Mouse (Mus musculus): ENCODE data around the gene Olfr68. TPM values are rescaled to one million over a fixed set of nuclear protein-coding genes. Genes with fewer than 3 reads are reported as not detected.
"Not testable (repeated sequence)": the region's sequence is repeated elsewhere in the genome, so short reads cannot be mapped to it uniquely, and the experiment has no call there.

Olfr68 gene
- polyA plus RNA-seq, 1 experiment from 2014 or later: not detected

DNA sequence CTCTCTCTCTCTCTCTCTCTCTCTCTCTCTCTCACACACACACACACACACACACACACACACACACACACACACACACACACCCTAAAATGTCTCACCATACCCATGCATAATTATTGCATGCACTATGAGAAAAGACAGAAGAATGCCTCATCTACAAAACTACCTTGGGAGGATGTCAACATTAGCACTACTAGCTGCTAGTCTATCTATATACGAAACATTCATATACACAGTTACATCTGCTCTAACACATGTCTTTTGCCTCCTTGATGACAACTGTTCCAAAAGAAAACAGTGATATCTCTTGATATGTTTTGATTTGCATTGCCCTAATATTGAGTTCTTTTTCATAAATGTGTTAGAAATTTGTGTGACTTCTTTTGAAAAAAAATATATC, 30.8 kb upstream of the Olfr68 start:
- Histone ChIP-seq H3K9me3 (replicated peaks) (no peaks in the 10 kb centered on the region), H3K4me3 (replicated peaks) (no peak overlapping the region), H3K4me1 (no peaks in the 10 kb centered on the region), H3K27ac (replicated peaks) (no peak overlapping the region), H3K27me3 (replicated peaks) (no peaks in the 10 kb centered on the region), H3K9ac (replicated peaks) (no peak overlapping the region), H3K4me2 (no peak overlapping the region), H3K36me3 (no peaks in the 10 kb centered on the region)
- ATAC-seq (ENCODE audit: low FRiP score): no peak
- 81% methylated on average over 1 of the region's 1 CpGs for WGBS

- no peak for ATAC-seq (ENCODE audit: low FRiP score)
- WGBS: 76% methylated on average over 1 of the region's 1 CpGs
- Histone ChIP-seq H3K4me1 (no peaks in the 10 kb centered on the region), H3K27ac (replicated peaks) (no peak overlapping the region), H3K9me3 (replicated peaks) (no peaks in the 10 kb centered on the region), H3K36me3 (no peaks in the 10 kb centered on the region), H3K4me3 (replicated peaks) (no peak overlapping the region), H3K27me3 (replicated peaks) (no peaks in the 10 kb centered on the region), H3K9ac (replicated peaks) (no peak overlapping the region), H3K4me2 (no peak overlapping the region)
Measured at GRCm38 (mm10) chr7:103809801-103810155, 30.3 kb upstream of the Olfr68 start.

- H3K27ac ChIP-seq (replicated peaks): no peak overlapping the region
- no peak overlapping the region for H3K4me3 ChIP-seq (replicated peaks)
- H3K4me1 ChIP-seq: no peaks in the 10 kb centered on the region
- WGBS: 72% methylated on average over 5 of the region's 5 CpGs
- H3K27me3 ChIP-seq (replicated peaks): no peaks in the 10 kb centered on the region
- ATAC-seq (ENCODE audit: low FRiP score): no peak
- no peak overlapping the region for H3K4me2 ChIP-seq
- no peaks in the 10 kb centered on the region for H3K9me3 ChIP-seq (replicated peaks)
- H3K36me3 ChIP-seq: no peaks in the 10 kb centered on the region
- no peak overlapping the region for H3K9ac ChIP-seq (replicated peaks)
Measured at GRCm38 (mm10) chr7:103808971-103809800, 29.7 kb upstream of the Olfr68 start.

DNA sequence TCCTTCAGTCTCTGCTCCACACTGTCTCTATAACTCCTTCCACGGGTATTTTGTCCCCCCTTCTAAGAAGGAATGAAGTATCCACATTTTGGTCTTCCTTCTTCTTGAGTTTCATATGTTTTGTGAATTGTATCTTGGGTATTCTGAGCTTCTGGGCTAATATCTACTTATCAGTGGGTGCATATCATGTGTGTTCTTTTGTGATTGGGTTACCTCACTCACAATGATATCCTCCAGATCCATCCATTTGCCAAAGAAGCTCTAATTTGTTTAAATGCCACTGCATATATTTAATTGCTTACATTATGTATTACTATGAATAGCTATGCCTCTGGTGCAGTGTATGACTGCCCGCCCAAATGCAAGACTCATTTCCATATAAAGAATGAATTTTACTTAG, 28.6 kb upstream of the Olfr68 start:
- not testable (repeated sequence) for H3K4me2 ChIP-seq; H3K4me3 ChIP-seq (replicated peaks); ATAC-seq (ENCODE audit: low FRiP score); H3K27ac ChIP-seq (replicated peaks); H3K4me1 ChIP-seq; H3K9ac ChIP-seq (replicated peaks); H3K27me3 ChIP-seq (replicated peaks); H3K36me3 ChIP-seq; H3K9me3 ChIP-seq (replicated peaks)
- 86% methylated on average over 2 of the region's 2 CpGs for WGBS

DNA sequence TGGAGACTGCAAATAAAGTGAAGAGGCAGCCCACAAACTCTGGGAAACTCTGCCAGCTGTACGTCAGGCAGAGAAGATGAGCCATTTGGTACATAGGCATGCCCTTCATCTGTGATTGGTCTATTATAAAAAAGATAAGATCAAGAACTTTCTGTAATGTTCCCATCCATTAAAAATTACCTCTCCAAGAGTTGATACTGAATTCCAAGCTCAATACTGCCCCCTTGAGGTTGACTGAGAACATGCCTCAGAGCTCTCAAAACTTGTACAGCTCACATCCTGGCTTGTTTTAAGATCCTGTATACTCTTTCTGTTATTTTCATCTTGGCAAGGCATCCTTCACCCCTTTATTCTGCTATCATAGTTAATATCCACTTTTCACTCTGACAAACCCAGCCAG, 27.4 kb upstream of the Olfr68 start:
- H3K27me3 ChIP-seq (replicated peaks): no peaks in the 10 kb centered on the region
- no peaks in the 10 kb centered on the region for H3K36me3 ChIP-seq
- no peak overlapping the region for H3K4me2 ChIP-seq
- no peak for ATAC-seq (ENCODE audit: low FRiP score)
- no peaks in the 10 kb centered on the region for H3K9me3 ChIP-seq (replicated peaks)
- 75% methylated on average over 1 of the region's 1 CpGs for WGBS
- no peaks in the 10 kb centered on the region for H3K4me1 ChIP-seq
- H3K4me3 ChIP-seq (replicated peaks): no peak overlapping the region
- no peak overlapping the region for H3K27ac ChIP-seq (replicated peaks)
- no peak overlapping the region for H3K9ac ChIP-seq (replicated peaks)

DNA sequence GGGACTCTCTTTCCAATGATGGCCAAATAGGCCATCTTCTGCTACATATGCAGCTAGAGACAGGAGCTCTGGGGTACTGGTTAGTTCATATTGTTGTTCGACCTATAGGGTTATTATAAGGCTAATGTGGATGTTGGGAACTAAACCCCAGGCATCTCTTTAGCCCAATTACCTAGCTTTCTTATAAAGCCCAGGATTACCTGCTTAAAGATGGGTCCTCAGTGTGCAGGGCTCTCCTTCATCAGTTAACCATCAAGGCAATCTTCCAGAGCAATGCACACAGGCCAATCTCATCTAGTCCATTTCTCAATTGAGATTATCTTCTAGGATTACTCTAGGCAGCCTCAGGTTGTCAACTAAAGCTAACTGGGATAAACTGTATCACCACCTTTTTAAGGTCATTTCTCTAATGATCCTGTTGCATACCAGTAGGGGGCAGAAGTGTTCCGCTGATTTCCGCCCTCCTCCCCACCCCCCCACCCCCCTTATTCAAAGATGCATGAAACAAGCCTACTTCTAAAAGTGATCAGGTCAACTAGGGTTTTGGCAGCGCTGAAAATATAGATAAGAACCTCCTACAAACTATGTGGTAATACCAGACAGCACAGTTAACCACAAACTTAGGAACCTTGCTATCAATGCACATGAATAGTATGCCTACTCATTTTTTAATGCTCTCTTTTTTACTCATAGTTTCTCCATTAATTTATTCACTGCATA, 13.3 kb upstream of the Olfr68 start:
- Histone ChIP-seq H3K36me3 (no peaks in the 10 kb centered on the region), H3K27me3 (replicated peaks) (no peaks in the 10 kb centered on the region), H3K9ac (replicated peaks) (no peak overlapping the region), H3K9me3 (replicated peaks) (no peaks in the 10 kb centered on the region), H3K4me2 (no peak overlapping the region), H3K4me3 (replicated peaks) (no peak overlapping the region), H3K4me1 (no peaks in the 10 kb centered on the region), H3K27ac (replicated peaks) (no peak overlapping the region)
- ATAC-seq (ENCODE audit: low FRiP score): no peak
- WGBS: 41% methylated on average over 4 of the region's 4 CpGs

DNA sequence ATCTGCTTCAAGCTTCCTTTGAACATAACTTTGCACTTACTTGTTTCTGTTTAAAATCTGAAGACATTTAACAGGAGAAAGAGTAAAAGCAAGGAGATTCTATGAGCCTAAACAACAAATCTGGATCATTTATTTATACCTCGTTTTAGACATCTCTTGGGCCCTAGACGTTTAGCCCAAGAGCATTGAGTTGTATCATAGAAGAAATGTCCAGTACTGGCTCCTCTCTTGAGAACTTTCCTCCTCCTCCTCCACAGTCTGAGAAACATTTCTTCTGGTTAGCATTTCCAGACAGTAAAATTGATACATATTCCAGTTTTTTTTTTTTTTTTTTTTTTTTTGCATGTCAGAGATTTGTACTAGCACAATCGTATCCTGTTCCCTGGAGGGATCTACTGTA, 12.2 kb upstream of the Olfr68 start, which contains the start of gene Olfr67:
Olfr67 (minus strand) TSS at position 101 of the 400 bp plus-strand sequence.
- Histone ChIP-seq H3K4me2 (no peak within 1 kb of the TSS), H3K4me1 (no peaks in the 10 kb centered on the region), H3K27me3 (replicated peaks) (no peaks in the 10 kb centered on the region), H3K4me3 (replicated peaks) (no peak within 1 kb of the TSS), H3K9me3 (replicated peaks) (no peaks in the 10 kb centered on the region), H3K9ac (replicated peaks) (no peak within 1 kb of the TSS), H3K27ac (replicated peaks) (no peak within 1 kb of the TSS), H3K36me3 (no peaks in the 10 kb centered on the region)
- 86% methylated on average over 3 of the region's 3 CpGs for WGBS
- ATAC-seq (ENCODE audit: low FRiP score): no peak

GRCm38 (mm10) chr7:103777652-103778051, 1.8 kb downstream of the Olfr68 start:
- not testable (repeated sequence) for H3K4me2 ChIP-seq; H3K4me1 ChIP-seq; H3K27me3 ChIP-seq (replicated peaks); H3K9ac ChIP-seq (replicated peaks); H3K9me3 ChIP-seq (replicated peaks); ATAC-seq (ENCODE audit: low FRiP score); H3K4me3 ChIP-seq (replicated peaks); H3K27ac ChIP-seq (replicated peaks); H3K36me3 ChIP-seq
- WGBS: 93% methylated on average over 4 of the region's 4 CpGs

DNA sequence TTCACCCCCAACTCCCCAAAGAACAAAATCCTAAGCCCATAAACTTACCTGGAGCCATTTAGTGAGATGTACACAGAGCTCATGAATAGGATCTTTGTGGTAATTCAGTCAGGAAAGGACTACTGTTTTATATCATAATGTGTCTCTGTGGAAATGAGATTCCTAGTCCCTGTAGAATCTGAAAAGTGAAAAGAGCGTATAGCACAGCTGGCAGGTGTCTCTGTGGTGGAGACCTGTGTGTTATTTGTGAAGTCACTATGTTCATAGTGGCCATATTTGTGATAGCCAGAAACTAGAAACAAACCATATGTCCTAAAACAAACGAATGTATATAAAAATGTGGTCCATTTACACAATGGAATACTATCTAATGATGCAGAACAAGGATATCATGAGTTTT, 8.0 kb downstream of the Olfr68 start, which contains the start of gene Olfr69:
Olfr69 (minus strand) TSS at position 101 of the 400 bp plus-strand sequence.
- no peak for ATAC-seq (ENCODE audit: low FRiP score)

GRCm38 (mm10) chr7:103767687-103768086, 11.8 kb downstream of the Olfr68 start:
- not testable (repeated sequence) for H3K9ac ChIP-seq (replicated peaks); H3K27me3 ChIP-seq (replicated peaks); H3K4me3 ChIP-seq (replicated peaks); H3K4me2 ChIP-seq; H3K36me3 ChIP-seq; H3K4me1 ChIP-seq; ATAC-seq (ENCODE audit: low FRiP score); H3K9me3 ChIP-seq (replicated peaks); H3K27ac ChIP-seq (replicated peaks)
- whole genome bisulfite sequencing: 93% methylated on average over 6 of the region's 6 CpGs

More for the DNA sequence above, 8.0 kb downstream of the Olfr68 start, which contains the start of gene Olfr69:
- no peaks in the 10 kb centered on the region for H3K36me3 ChIP-seq
- 79% methylated on average over 2 of the region's 2 CpGs for WGBS
- H3K27ac ChIP-seq (replicated peaks): no peak within 1 kb of the TSS
- no peaks in the 10 kb centered on the region for H3K4me1 ChIP-seq
- H3K27me3 ChIP-seq (replicated peaks): no peaks in the 10 kb centered on the region
- H3K9me3 ChIP-seq (replicated peaks): no peaks in the 10 kb centered on the region
- H3K4me2 ChIP-seq: no peak within 1 kb of the TSS
- H3K4me3 ChIP-seq (replicated peaks): no peak within 1 kb of the TSS
- H3K9ac ChIP-seq (replicated peaks): no peak within 1 kb of the TSS

DNA sequence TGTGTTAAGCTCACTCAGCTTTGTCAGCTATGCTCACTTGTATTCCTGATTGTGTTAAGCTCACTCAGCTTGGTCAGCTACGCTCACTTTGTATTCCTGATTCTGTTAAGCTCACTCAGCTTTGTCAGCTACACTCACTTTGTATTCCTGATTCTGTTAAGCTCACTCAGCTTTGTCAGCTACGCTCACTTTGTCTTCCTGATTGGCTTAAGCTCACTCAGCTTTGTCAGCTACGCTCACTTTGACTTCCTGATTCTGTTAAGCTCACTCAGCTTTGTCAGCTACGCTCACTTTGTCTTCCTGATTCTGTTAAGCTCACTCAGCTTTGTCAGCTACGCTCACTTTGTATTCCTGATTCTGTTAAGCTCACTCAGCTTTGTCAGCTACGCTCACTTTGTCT, 17.3 kb downstream of the Olfr68 start:
- WGBS: 87% methylated on average over 6 of the region's 6 CpGs
- H3K4me2 ChIP-seq: not testable (repeated sequence)

DNA sequence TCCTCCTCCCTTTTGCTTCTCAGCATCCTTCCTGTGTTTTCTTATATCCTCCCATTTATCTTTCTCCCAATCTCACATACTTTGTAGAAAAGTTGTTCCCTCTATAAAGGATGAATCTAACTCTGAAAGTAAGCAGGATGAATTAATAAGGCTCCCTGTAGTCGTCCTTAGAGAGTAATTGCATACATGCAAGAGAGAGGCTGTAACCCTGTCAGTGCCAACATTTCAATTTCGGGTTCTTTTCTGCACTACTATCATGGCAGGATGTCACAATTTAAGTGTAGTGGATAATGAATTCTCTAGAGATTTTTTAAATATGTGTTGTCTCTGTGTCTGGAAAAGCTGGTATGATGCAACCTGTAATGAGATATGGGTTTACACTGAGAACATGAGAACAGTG, 22.3 kb downstream of the Olfr68 start, which contains the start of gene Olfr630:
Olfr630 (minus strand) TSS at position 101 of the 400 bp plus-strand sequence.
- no peak for ATAC-seq (ENCODE audit: low FRiP score)
- 53% methylated on average over 2 of the region's 2 CpGs for WGBS
- no peaks in the 10 kb centered on the region for H3K36me3 ChIP-seq
- no peak within 1 kb of the TSS for H3K27ac ChIP-seq (replicated peaks)
- H3K9me3 ChIP-seq (replicated peaks): no peaks in the 10 kb centered on the region
- H3K4me2 ChIP-seq: no peak within 1 kb of the TSS
- no peaks in the 10 kb centered on the region for H3K27me3 ChIP-seq (replicated peaks)
- H3K4me3 ChIP-seq (replicated peaks): no peak within 1 kb of the TSS
- H3K9ac ChIP-seq (replicated peaks): no peak within 1 kb of the TSS
- H3K4me1 ChIP-seq: no peaks in the 10 kb centered on the region

More for the DNA sequence above, 17.3 kb downstream of the Olfr68 start:
- H3K9ac ChIP-seq (replicated peaks); H3K4me3 ChIP-seq (replicated peaks); H3K9me3 ChIP-seq (replicated peaks); H3K4me1 ChIP-seq; ATAC-seq (ENCODE audit: low FRiP score); H3K27me3 ChIP-seq (replicated peaks); H3K36me3 ChIP-seq; H3K27ac ChIP-seq (replicated peaks): not testable (repeated sequence)
